Mouse (Mus musculus) T-cell, adult 2 months (primary cell): ENCODE measurements around the gene Ebf1.

Source experiments
- DNase-seq: peaks from one replicate; pipeline ENCODE4 v3.0.0; 2022; ENCODE audit warnings: low spot score

Gene Ebf1

DNA sequence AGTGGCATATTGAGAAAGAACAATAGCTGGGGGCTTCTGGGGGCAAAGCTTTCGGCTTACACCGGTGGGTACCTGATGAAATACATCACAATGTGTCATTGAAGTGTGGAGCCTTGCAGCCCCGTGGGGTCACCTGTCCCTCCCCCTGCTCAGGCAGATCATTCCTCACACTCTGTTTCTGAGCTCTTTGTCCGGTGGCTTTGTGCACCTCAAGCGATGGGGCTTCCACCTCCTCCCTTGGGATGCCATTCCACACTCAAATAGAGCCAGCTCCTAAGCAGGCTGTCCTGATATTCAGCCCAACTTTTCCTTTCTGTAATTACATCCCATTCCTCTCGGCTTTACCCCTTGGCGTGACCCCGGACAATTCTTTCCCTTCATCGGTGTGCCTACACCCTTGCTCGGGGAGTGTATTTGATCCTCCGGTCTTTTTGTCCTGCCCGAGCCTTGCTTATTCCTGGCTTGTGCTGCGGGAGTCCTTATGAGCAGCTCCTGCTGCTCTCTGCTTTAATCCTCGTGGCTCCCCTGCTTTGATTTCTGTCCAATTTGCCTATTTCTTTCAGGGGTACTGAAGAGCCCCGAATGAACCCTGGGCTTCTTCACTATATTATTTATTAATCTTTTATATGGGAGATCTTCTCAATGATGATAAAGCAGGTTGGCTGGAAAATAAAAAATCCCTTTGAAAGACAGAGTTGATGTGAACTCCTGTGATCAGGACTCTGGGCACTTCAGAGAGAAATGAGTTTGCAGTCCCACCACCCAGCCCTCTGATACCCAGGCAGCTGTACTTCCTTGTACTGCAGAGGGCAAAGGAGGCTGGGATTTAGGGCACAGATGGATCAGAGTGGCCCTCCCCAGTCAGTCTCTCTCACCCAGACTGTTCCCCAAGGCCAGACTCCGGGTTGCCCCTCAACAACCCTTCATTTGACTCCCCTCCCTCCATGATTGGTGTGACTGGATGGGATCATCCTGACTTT is 160.5 kb downstream of the Ebf1 start:
- DNase-seq = no peak

DNA sequence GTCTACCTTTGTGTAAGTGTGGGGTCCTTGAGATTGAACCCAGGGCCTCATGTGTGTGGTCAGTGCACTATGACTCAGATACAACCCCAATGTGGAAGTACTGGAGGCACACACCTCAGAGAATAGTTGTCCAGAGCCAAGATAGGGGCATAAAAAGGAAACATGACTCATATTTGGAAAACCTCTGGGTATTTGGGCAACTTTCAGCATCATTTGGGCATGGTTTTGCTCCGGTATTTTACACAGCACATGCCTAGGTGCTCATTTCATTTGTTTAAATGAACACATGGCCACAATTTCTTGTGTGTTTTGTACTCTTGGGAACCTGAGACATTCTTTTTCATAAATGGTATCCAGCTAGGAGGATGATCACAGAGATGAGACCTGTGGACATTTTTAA is 161.9 kb downstream of the Ebf1 start:
- DNase-seq = no peak

- DNase-seq = no peak
Observed at GRCm38 (mm10) chr11:44784255-44785029, 167.3 kb downstream of the Ebf1 start.

- DNase-seq = no peak
Observed at GRCm38 (mm10) chr11:44785063-44785462, 167.9 kb downstream of the Ebf1 start.

DNA sequence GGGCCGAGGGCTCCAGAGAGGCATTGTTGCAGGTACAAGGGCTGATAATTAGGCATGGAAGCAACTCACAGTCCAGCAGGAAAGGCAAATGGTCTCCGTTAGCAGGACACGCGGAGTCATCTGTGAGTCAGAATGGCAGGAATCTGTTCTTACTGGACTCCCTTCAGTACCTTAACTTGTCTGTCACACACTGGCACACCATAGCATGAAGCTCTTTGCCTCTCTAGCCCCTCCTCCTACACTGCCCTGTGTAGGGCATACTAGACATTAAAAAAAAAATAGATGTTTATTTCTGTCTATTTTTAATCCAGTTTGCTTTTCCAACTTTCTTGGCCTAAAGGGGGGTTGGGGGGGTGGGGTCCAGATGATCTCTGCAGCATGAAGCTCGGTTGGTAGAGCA is 168.4 kb downstream of the Ebf1 start:
- no peak for DNase-seq

DNA sequence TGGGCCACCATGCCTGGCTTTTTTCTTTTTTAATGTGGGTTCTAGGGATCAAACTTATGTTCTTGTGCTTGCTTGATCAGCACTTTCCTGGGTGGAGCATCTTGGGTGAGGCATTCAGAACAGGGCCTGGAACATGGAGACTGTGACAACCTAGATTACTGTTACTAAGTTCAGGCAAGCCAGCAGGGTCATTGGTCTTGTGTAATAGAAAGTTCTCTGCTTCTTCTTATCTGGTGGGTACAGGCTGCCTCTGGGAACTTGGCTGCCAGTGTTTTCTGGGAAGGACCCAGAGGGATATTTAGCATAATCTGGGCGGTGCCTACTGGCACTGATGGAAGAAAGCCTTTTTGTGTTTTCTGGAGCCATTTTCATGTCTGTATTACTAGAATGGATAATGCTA is 170.9 kb downstream of the Ebf1 start:
- DNase-seq = no peak

DNA sequence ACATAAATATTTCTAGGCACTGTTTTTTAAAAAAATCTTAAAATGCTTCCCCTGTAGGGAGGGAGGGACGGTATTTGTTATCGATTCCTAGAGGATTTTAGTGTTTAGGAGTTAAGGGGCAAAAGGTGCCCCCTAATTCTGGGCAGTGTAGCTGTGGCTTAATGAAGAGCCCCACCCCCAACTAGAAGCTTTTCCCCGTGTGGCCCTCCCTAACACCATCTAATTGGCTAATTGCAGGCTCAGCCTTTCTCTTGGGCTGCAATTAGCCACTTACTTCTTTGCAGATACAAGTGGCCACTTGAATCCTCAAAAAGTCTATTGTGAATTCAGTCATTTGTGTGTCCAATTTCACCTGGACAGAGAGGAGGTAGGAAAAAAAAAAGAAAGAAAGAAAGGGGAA is 175.7 kb downstream of the Ebf1 start:
- no peak for DNase-seq

DNA sequence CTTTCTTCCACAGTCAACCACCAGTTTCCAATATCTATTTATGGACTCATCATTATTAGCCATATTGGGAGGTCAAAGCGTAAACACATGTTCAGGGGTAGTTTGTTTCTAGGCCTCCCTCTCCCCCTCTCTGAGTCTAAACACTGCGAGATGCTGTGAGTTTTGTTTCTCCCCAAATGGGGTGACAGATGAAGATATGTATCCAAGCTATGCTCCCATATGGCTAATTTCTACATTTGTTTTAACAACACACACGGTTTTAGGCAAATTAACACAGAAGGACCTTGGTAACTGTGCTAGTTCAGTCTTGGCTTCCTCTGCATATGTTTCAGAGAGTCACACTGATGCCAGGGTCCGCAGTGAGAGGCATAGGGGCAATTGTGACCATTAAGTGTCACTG is 177.8 kb downstream of the Ebf1 start:
- DNase-seq = no peak

DNA sequence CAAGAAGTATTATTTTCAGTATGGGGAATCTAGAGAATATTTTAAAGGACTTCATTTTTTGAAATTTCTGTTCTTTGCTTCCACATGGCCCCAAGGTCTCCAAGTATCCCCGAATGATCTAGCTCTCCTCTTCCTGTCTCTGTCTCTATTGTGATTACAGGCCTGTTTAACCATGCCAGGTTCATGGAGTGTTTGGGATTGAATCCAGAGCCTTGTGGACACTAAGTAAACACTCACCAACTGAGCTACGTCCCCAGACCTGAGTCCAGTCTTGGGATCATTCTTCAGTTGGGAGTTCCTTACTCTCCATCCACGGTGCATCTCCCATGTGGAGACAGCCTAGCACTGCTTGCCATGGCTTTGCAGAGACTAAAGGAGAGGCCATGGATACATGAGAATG is 178.7 kb downstream of the Ebf1 start:
- DNase-seq = no peak

GRCm38 (mm10) chr11:44798270-44798669 is 181.2 kb downstream of the Ebf1 start:
- no peak for DNase-seq

DNA sequence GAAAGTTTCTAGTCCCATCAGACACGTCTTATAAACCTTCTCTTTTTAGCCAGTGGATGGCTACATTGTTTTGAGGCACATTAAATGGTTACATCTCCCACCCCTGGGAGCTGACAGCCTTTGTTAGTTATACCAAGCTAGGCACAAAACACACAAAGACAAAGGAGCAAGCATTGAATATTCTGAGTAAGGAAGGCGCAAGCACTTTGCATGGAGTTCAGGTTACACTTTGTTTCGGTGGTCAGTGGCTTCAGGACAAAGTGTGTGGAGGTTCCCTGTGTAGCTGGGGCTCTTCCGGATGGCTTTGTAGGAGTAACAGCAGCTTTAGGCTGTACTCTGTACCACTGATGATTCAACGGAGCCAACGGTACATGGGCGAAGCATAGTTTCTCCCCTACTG is 186.9 kb downstream of the Ebf1 start:
- no peak for DNase-seq

DNA sequence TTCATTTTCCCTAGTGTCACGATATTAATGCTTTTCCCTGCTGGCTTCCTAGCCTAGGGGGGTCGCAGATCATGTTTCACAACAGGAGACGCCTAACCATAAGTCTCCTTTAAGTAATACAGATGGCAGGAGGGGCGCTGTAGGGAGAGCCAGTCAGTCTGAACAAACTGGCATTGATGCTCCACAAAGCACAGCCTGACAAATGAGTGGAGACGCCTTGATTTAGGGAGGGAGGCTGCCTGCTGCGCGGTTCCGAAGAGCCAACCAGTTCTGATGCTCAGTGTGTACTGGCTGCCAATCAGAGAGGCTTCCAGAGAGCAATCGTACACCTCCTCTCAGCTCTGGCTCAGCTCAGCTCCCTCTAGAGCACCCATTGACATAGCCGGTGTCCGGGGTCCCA is 189.5 kb downstream of the Ebf1 start:
- no peak for DNase-seq

DNA sequence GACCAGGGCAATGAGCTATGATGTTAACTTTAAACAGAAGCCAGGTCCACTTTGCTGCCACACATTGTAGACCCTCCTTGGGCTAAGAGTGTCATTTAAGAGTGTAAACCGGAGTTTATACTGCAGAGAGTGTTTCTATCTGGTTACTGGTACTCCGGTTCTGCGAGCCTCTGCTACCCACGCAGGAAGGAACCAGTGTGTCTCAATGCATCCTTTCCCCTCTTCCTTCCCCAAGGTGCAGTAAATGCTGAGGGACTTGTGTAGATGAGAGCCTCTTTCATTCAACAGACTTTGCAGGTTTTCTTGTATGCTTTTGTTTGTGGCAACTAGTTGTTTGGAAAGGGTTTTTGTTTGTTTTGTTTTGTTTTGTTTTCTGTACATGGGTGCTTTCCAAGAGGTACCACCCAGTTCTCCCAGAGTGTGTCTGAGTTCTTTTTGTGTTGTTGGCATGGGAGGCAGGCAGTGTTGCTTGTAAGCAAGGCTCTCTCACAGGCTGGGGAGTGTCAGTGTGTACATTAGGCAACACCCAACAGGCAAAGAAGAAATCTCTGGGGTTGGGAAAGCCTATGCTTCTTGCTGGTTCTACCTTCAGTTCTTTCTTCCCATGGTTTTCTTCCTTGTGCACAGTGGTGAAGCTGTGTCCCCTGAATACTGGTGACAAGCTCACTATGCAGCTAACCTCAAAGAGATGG is 191.9 kb downstream of the Ebf1 start:
- no peak for DNase-seq

GRCm38 (mm10) chr11:44811007-44811406 is 193.9 kb downstream of the Ebf1 start:
- DNase-seq = no peak

DNA sequence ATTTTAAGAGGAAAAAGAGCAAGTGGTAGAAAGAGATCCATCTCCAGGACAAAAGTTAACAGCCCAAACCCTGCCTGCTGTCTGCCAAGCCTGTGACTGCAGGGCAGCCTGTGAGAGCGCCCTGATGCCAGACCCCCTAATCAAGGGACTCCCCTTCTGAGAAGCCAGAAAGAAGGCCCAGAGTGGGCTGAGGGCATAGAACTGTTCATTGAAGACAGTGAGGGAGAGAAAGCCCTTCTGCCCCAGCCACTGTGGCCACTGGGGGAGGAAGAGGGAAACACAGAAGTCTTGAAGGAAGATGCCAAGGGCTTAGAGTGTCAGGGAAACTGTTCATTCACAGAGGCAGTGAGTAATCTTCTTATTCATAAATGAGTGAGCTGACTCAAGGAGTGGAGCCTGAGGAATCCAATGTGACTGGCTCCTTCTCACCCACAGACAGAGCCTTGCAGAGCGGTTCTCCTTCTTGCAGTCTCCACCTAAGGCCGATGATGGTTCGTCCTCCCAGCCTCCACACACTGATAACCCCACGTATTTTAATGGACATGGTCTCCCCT is 195.2 kb downstream of the Ebf1 start:
- DNase-seq = no peak

- DNase-seq = no peak
Observed at GRCm38 (mm10) chr11:44813534-44813933, 196.4 kb downstream of the Ebf1 start.

- no peak for DNase-seq
Observed at GRCm38 (mm10) chr11:44814847-44815246, 197.7 kb downstream of the Ebf1 start.

- no peak for DNase-seq
Observed at GRCm38 (mm10) chr11:44815991-44816390, 198.9 kb downstream of the Ebf1 start.

GRCm38 (mm10) chr11:44822312-44822711 is 205.2 kb downstream of the Ebf1 start:
- no peak for DNase-seq

DNA sequence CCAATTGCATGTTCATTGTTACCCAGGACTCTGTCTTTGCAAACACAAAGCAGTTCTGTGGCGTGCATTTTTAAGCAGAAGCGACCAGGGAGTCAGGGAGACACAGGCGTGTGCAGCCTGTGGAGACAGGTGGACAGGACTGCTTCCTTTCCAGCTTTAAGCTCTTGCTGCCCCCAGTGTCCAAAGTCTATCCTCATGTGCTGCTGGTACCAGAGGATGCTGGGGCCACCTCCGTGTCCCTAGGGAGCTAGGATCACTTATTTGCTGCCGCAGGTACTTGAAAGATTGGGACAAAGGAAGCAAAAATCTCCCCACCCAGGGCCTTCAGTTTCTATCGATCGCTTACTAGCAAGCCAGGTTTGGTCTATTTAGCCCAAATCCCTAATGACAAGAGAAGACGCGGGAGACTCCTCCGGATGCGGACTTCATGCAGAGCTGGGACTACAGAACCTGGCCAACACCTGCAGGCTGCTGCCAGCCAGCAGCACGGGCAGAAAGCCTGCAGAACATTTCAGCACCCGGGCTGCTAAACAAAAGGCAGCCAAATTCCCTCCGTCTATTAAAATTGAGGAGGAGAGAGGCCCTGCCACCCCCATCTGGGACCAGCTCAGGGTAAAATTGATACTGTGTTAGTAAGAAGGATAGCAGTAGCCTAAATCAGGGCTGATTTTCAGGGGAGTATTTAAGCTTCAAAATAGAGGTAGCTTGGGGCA is 215.3 kb downstream of the Ebf1 start:
- no peak for DNase-seq

DNA sequence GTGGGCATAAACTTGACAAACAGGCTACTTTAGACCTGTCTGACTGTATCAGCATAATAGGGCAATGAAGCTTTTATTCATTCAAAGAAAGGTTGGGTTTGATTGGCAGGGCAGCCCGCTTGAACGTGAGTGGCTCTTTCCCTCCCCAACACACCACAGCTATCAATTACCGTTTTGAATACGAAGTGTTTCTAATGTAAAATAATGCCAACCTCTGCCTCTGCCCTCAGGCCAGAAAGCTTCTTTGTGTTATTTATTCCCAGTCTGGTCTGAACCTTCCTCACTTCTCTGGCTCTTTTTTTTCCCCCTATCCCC is 215.8 kb downstream of the Ebf1 start:
- DNase-seq = no peak
